Mouse (Mus musculus): Measurements from ENCODE around the gene Mettl18. TPM values are rescaled to one million over a fixed set of nuclear protein-coding genes. Genes with fewer than 3 reads are reported as not detected.

The Mettl18 gene
- polyA plus RNA-seq, 1 experiment from 2014 or later, result 8.5 TPM

Other genes with a start within 250 kb of the Mettl18 start
- 36.5 and 38.6 TPM in 2 replicates for gene Kifap3, start 215.3 kb upstream of the Mettl18 start, polyA plus RNA-seq (2015; fragmentation: Nextera tagmentation; extraction: Ambion mirVana)
- gene Scyl3, start 65.8 kb upstream of the Mettl18 start, polyA plus RNA-seq (2015; fragmentation: Nextera tagmentation; extraction: Ambion mirVana), result 18.1 and 18.3 TPM in 2 replicates
- 15.5 and 17.0 TPM in 2 replicates for gene BC055324, start 93 bp upstream of the Mettl18 start, polyA plus RNA-seq (2015; fragmentation: Nextera tagmentation; extraction: Ambion mirVana)
- gene Sele, start 53.3 kb downstream of the Mettl18 start, polyA plus RNA-seq (2015; fragmentation: Nextera tagmentation; extraction: Ambion mirVana), result 0.17 and 0.45 TPM in 2 replicates
- 1.1 and 1.4 TPM in 2 replicates for gene Sell, start 67.1 kb downstream of the Mettl18 start, polyA plus RNA-seq (2015; fragmentation: Nextera tagmentation; extraction: Ambion mirVana)
- gene Selp, start 120.4 kb downstream of the Mettl18 start, polyA plus RNA-seq (2015; fragmentation: Nextera tagmentation; extraction: Ambion mirVana), result 0.20 and 0.21 TPM in 2 replicates
- gene F5, start 156.9 kb downstream of the Mettl18 start, polyA plus RNA-seq (2015; fragmentation: Nextera tagmentation; extraction: Ambion mirVana), result 0.11 and 0.26 TPM in 2 replicates

Measured in embryonic facial prominence, embryonic 15.5 days (tissue).